Mouse (Mus musculus) myocyte (in vitro differentiated cells): Measurements from ENCODE around the gene Fam118b. TPM values are rescaled to one million over a fixed set of nuclear protein-coding genes. Genes with fewer than 3 reads are reported as not detected.

Experiments used
- H3K27me3 ChIP-seq: one replicate; pipeline ENCODE4 v1.6.1; 2011; ENCODE audit not compliant: control insufficient read depth, insufficient read depth, insufficient read length
- H3K36me3 ChIP-seq: one replicate; pipeline ENCODE4 v1.6.1; 2011; ENCODE audit not compliant: control insufficient read depth, insufficient read depth
- H3K4me2 ChIP-seq: one replicate; pipeline ENCODE4 v1.6.1; 2011; ENCODE audit warnings: low read depth, control low read depth
- H3K4me3 ChIP-seq: one replicate; pipeline ENCODE4 v1.5.1; 2011; ENCODE audit warnings: mild to moderate bottlenecking, control low read depth, moderate library complexity
- H3K79me2 ChIP-seq: one replicate; pipeline ENCODE4 v1.6.1; 2011; ENCODE audit not compliant: control insufficient read depth, insufficient read depth
- H3ac ChIP-seq: one replicate; pipeline ENCODE4 v1.6.1; 2011; ENCODE audit not compliant: control insufficient read depth, insufficient read length
- CEBPB ChIP-seq: IDR thresholded peaks from 2 replicates; pipeline ENCODE4 v1.6.1; 2011; ENCODE audit warnings: mild to moderate bottlenecking, moderate library complexity; ENCODE audit not compliant: poor library complexity, insufficient read depth, severe bottlenecking
- E2F4 ChIP-seq: IDR thresholded peaks from one replicate; pipeline ENCODE4 v1.6.1; 2011; ENCODE audit warnings: mild to moderate bottlenecking, control low read depth, moderate library complexity; ENCODE audit not compliant: insufficient read depth
- MAX ChIP-seq: IDR thresholded peaks from one replicate; pipeline ENCODE4 v1.6.1; 2011; ENCODE audit warnings: low read depth, mild to moderate bottlenecking, control low read depth
- MYOD1 ChIP-seq, 3 experiments: IDR thresholded peaks; one replicate each; pipeline ENCODE4 v1.6.1; 2011; ENCODE audit warnings: control low read depth in 2 of 3, low read depth in 2 of 3, mild to moderate bottlenecking in 2 of 3, moderate library complexity in 1 of 3; ENCODE audit not compliant: insufficient read length in 2 of 3, control insufficient read depth in 1 of 3
- MYOG ChIP-seq, 3 experiments: IDR thresholded peaks; one replicate each; pipeline ENCODE4 v1.6.1; 2011; ENCODE audit warnings: control low read depth in 2 of 3, low read depth in 2 of 3, mild to moderate bottlenecking in 2 of 3; ENCODE audit not compliant: insufficient read length in 2 of 3, control insufficient read depth in 1 of 3, insufficient read depth in 1 of 3
- POLR2A ChIP-seq: IDR thresholded peaks from one replicate; pipeline ENCODE4 v1.6.1; 2011; ENCODE audit warnings: low read depth, mild to moderate bottlenecking, control low read depth, moderate library complexity; ENCODE audit not compliant: insufficient read length
- POLR2AphosphoS2 ChIP-seq: IDR thresholded peaks from one replicate; pipeline ENCODE4 v1.6.1; 2011; ENCODE audit warnings: low read depth, control low read depth; ENCODE audit not compliant: insufficient read length
- REST ChIP-seq: IDR thresholded peaks from one replicate; pipeline ENCODE4 v1.6.1; 2011; ENCODE audit warnings: mild to moderate bottlenecking, control low read depth, moderate library complexity; ENCODE audit not compliant: insufficient read depth, insufficient read length
- SRF ChIP-seq: IDR thresholded peaks from one replicate; pipeline ENCODE4 v1.6.1; 2011; ENCODE audit warnings: low read depth; ENCODE audit not compliant: control insufficient read depth, insufficient read length
- TCF12 ChIP-seq: IDR thresholded peaks from one replicate; pipeline ENCODE4 v1.6.1; 2011; ENCODE audit warnings: mild to moderate bottlenecking, control low read depth; ENCODE audit not compliant: poor library complexity, insufficient read depth, severe bottlenecking
- TCF3 ChIP-seq: IDR thresholded peaks from one replicate; pipeline ENCODE4 v1.6.1; 2011; ENCODE audit warnings: low read depth, control low read depth; ENCODE audit not compliant: insufficient read length
- USF1 ChIP-seq: IDR thresholded peaks from one replicate; pipeline ENCODE4 v1.6.1; 2011; ENCODE audit warnings: low read depth, mild to moderate bottlenecking, control low read depth, moderate library complexity
- polyA plus RNA-seq: library from polyadenylated mRNA; unstranded; fragments of >200 nt; fragmentation: generic; extraction: Trizol; gene quantifications from one replicate; pipeline ENCODE4 v1.2.1, GENCODE M21; 2012; ENCODE audit warnings: missing spikeins

The Fam118b gene
- polyA plus RNA-seq, 1 experiment: 27.1 TPM

- Histone ChIP-seq H3K4me2 (no peak overlapping the region), H3K4me3 (no peak overlapping the region), H3K27me3 (no peaks in the 10 kb centered on the region), H3K79me2 (no peaks in the 10 kb centered on the region), H3K36me3 (no peaks in the 10 kb centered on the region), H3ac (no peak overlapping the region)
- no peak for TF ChIP-seq MAX
- TF ChIP-seq MYOG (IDR thresholded peaks at IDR 0.05; ENCODE audit: control insufficient read depth in 1 of 3, insufficient read depth in 1 of 3, insufficient read length in 2 of 3, low read depth in 2 of 3): no peak
- TF ChIP-seq TCF3: no peak
- TF ChIP-seq REST: no peak
- TF ChIP-seq MYOD1 (IDR thresholded peaks at IDR 0.05; ENCODE audit: control insufficient read depth in 1 of 3, insufficient read length in 2 of 3, low read depth in 2 of 3): no peak
- TF ChIP-seq CEBPB: no peak
- no peak for TF ChIP-seq TCF12
- TF ChIP-seq POLR2A: no peak
- no peak for TF ChIP-seq USF1
- TF ChIP-seq SRF: no peak
- no peak for TF ChIP-seq POLR2AphosphoS2
- TF ChIP-seq E2F4: no peak
These were observed 23.3 kb upstream of the Fam118b start for GRCm38 (mm10) chr9:35290916-35291315.

GRCm38 (mm10) chr9:35290417-35290816 lies 22.8 kb upstream of the Fam118b start:
- Histone ChIP-seq H3ac (no peak overlapping the region), H3K36me3 (no peaks in the 10 kb centered on the region), H3K4me3 (no peak overlapping the region), H3K4me2 (no peak overlapping the region), H3K79me2 (no peaks in the 10 kb centered on the region), H3K27me3 (no peaks in the 10 kb centered on the region)
- TF ChIP-seq MAX (no peak), E2F4 (no peak), POLR2AphosphoS2 (no peak), USF1 (no peak), TCF12 (no peak), MYOD1 (IDR thresholded peaks at IDR 0.05; ENCODE audit: control insufficient read depth in 1 of 3, insufficient read length in 2 of 3, low read depth in 2 of 3) (no peak), SRF (no peak), TCF3 (no peak), POLR2A (no peak), MYOG (IDR thresholded peaks at IDR 0.05; ENCODE audit: control insufficient read depth in 1 of 3, insufficient read depth in 1 of 3, insufficient read length in 2 of 3, low read depth in 2 of 3) (no peak), REST (no peak), CEBPB (no peak)

- TF ChIP-seq CEBPB (no peak), SRF (no peak), MYOG (IDR thresholded peaks at IDR 0.05; ENCODE audit: control insufficient read depth in 1 of 3, insufficient read depth in 1 of 3, insufficient read length in 2 of 3, low read depth in 2 of 3) (no peak), E2F4 (no peak), MAX (no peak), USF1 (no peak), REST (no peak), TCF3 (no peak), POLR2A (no peak), POLR2AphosphoS2 (no peak), MYOD1 (IDR thresholded peaks at IDR 0.05; ENCODE audit: control insufficient read depth in 1 of 3, insufficient read length in 2 of 3, low read depth in 2 of 3) (no peak), TCF12 (no peak)
- H3K36me3 ChIP-seq: no peaks in the 10 kb centered on the region
- no peak overlapping the region for H3K4me2 ChIP-seq
- no peak overlapping the region for H3K4me3 ChIP-seq
- H3K27me3 ChIP-seq: no peaks in the 10 kb centered on the region
- no peaks in the 10 kb centered on the region for H3K79me2 ChIP-seq
- H3ac ChIP-seq: no peak overlapping the region
These were observed 22.4 kb upstream of the Fam118b start for GRCm38 (mm10) chr9:35289992-35290391.

GRCm38 (mm10) chr9:35286351-35286750 lies 18.7 kb upstream of the Fam118b start:
- Histone ChIP-seq H3K27me3 (no peaks in the 10 kb centered on the region), H3K36me3 (no peaks in the 10 kb centered on the region), H3K79me2 (no peaks in the 10 kb centered on the region), H3K4me2 (no peak overlapping the region), H3K4me3 (no peak overlapping the region), H3ac (no peak overlapping the region)
- TF ChIP-seq CEBPB: no peak
- TF ChIP-seq MYOG (IDR thresholded peaks at IDR 0.05; ENCODE audit: control insufficient read depth in 1 of 3, insufficient read depth in 1 of 3, insufficient read length in 2 of 3, low read depth in 2 of 3): no peak
- no peak for TF ChIP-seq E2F4
- TF ChIP-seq SRF: no peak
- TF ChIP-seq POLR2A: no peak
- no peak for TF ChIP-seq REST
- no peak for TF ChIP-seq TCF12

- H3K4me3 ChIP-seq: no peak overlapping the region
- H3K36me3 ChIP-seq: no peaks in the 10 kb centered on the region
- no peaks in the 10 kb centered on the region for H3K27me3 ChIP-seq
- no peaks in the 10 kb centered on the region for H3K79me2 ChIP-seq
- H3K4me2 ChIP-seq: no peak overlapping the region
- TF ChIP-seq MYOG (IDR thresholded peaks at IDR 0.05; ENCODE audit: control insufficient read depth in 1 of 3, insufficient read depth in 1 of 3, insufficient read length in 2 of 3, low read depth in 2 of 3): no peak
- no peak for TF ChIP-seq POLR2AphosphoS2
- H3ac ChIP-seq: no peak overlapping the region
These were observed 16.7 kb upstream of the Fam118b start for GRCm38 (mm10) chr9:35284351-35284750.
